Mouse (Mus musculus) frontal cortex, postnatal 14 days (tissue): ENCODE data around the gene Ssu2.

Experiments used
- DNase-seq, 2 experiments: peaks; one replicate each; pipeline ENCODE4 v3.0.0; 2022; ENCODE audit warnings: low spot score in 2 of 2

The Ssu2 gene

GRCm38 (mm10) chr6:112350452-112350851 is 37.4 kb downstream of the Ssu2 start:
- no peak for DNase-seq

- DNase-seq = no peak
Observed at GRCm38 (mm10) chr6:112339016-112339415, 48.8 kb downstream of the Ssu2 start.

DNA sequence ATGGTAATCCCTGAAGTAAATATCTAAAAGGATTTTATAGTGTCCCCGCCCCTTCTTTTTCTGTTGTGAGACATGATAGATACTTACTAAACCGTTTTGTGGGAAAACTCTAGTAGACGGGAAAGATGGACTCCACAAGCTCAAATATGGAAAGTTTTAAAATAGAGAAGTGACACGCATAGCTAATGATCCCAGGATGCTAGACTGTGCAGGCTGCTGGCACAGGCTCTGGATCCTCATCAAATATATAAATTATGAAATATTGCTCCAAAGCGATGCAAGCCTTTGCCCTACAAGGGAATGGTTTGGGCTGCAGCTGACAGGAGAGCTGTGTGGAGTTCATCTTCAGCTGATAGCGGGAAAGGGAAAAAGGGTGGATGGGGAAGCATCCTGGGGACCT is 50.2 kb downstream of the Ssu2 start:
- DNase-seq = no peak

GRCm38 (mm10) chr6:112333930-112334329 is 53.9 kb downstream of the Ssu2 start:
- DNase-seq = no peak

GRCm38 (mm10) chr6:112331223-112331598 is 56.6 kb downstream of the Ssu2 start:
- DNase-seq = no peak

DNA sequence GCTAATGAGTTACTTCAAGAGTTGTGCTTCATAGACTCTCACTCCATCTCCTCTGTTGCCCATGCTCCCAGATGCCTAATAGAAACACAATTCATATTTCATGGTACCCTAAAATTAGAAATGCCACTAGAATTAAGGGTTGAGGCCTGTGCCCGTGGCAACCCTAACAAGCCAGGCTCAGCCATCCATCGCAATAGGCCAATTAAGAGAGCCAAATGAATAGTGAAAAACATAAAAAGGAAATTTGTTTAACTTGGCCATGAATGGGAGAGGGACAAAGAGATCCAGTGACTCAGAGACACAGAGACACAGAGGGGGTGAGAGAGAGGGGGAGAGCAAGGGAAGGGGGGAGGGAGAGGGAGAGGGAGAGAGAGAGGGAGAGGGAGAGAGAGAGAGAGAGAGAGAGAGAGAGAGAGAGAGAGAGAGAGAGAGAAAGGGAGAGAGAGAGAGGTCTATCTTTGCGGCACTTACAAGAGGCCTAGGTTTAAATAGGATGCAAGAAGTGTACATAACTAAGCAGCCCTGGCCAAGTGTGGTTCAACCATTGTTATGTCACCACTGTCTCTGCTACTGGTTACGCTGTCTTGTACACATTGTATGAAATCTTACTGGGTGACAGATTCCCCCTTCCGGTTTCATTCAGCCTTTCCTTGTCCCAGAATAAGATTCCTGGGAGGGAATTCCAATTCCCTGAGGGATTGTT is 57.2 kb downstream of the Ssu2 start:
- DNase-seq = no peak

DNA sequence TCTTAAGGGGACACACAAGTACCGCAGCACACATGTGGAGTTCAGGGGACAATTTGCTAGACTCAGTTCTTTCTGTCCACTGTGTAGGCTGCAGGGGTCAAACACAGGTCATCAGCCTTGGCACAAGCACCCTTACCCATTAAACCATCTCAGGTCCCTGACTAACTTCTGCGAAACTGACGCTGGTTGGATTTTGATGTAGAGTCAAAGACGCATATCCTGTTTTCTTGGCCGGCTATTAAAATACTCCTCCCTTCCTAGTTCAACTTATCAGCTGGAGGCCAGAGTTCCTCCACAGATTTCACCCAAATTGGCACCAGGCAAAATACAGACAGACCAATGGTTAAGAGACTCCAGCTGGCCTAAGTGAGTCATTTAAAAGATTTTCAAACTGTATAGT is 60.0 kb downstream of the Ssu2 start:
- no peak for DNase-seq

- DNase-seq = no peak
Observed at GRCm38 (mm10) chr6:112325213-112325612, 62.6 kb downstream of the Ssu2 start.

DNA sequence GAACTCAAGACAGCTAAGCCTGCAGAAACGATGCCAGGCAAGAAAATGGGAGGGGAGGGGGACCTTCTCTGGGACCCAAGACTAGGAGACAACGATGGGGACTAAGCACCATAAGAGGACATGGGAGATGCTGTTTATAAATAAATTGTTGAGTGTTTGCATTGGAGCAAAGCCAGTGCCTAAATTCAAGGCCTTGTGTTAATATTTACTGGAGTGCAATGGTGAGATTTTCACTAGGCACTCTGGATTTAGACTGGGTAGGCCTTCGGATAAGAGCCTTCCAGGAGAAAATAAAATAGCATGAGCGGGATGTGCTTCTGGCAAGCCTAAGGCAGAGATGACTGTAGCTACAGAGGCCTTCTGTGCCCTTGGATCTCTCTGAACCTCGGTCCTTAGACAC is 64.9 kb downstream of the Ssu2 start:
- DNase-seq = no peak

DNA sequence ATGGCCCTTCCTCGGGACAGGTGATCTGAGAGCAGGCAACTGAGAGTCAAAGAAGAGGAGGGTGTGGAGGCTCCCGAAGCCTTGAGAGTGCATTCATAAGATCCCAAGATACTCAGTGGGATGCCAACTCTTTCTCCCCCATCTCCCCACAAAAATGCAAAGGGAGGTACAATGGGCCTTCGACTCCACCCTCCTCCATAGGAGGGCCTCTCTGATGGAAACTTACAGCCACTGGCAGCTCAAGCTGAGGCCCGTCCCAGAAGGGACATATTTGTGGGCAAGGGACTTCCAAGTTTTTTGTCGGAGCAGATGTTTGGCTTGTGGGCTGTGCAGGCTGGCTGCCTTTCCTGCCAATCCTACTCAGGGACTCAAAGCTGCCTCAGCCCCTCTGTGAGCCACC is 67.1 kb downstream of the Ssu2 start:
- DNase-seq = no peak

DNA sequence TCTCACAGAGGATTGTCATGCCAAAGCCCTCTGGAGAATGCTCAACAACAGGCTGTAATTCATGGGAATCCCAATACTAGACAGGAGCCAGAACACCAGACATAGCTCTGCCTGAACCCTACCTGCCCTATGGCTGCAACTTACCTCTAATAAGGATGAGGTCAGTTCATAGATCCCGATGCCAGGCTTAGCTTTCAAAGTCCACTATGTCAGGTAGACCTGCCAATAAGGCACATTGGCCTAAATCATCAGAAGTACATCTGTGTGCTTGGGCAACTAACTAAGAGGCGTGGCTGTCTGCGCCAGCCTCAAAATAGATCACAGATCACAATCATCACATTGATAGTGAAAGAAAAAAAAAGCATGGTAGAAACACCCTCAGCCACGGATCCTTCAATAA is 68.4 kb downstream of the Ssu2 start:
- no peak for DNase-seq

- DNase-seq = peak; percentile 14 to 36
Observed at GRCm38 (mm10) chr6:112311385-112311784, 76.4 kb downstream of the Ssu2 start.

DNA sequence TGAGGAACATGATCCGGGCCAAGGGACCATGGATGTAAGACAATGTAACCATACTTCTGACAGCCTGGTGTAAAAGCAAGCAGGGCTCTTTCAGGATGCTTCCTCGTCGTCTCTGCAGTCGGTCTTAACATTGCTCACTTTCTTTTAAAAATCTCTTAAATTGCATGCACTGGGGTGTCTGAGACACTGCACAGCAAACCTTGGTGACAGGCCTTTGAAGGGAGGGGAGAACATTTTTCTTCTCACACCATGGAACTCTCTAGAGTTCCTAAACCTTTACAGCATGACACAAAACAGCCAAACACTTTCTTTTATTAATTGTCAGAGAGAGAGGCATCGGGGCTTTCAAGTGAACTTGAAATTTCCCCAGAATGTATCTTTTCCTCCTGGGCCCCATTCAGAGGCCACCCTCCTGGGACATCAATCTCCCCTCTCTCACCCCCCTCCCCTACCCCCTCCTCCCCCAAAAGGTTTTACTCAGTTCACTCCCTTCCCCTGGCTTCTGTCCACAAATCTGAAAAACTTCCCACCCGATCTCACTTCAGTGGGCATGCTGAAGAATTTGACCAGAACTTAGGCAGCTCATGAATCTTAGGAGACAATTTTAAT is 78.4 kb downstream of the Ssu2 start:
- no peak for DNase-seq
